Mouse (Mus musculus): Measurements from ENCODE around the gene Gadd45a.

Gadd45a gene

GRCm38 (mm10) chr6:67036837-67037628 is at the start of gene Gadd45a:
Gene Gadd45a, minus strand, starts transcription at chr6:67037457.
- DNase-seq, result peak; percentile 73

- DNase-seq, result no peak
These were observed 48.7 kb upstream of the Gadd45a start for GRCm38 (mm10) chr6:67085850-67086437.

GRCm38 (mm10) chr6:67084465-67084864 is 47.2 kb upstream of the Gadd45a start:
- no peak for DNase-seq

- DNase-seq, result no peak
These were observed 43.9 kb upstream of the Gadd45a start for GRCm38 (mm10) chr6:67081141-67081540.

- DNase-seq, result no peak
These were observed 40.8 kb upstream of the Gadd45a start for GRCm38 (mm10) chr6:67078076-67078475.

- no peak for DNase-seq
These were observed 40.2 kb upstream of the Gadd45a start for GRCm38 (mm10) chr6:67077477-67077876.

GRCm38 (mm10) chr6:67076348-67076747 is 39.1 kb upstream of the Gadd45a start:
- DNase-seq, result no peak

GRCm38 (mm10) chr6:67074868-67075267 is 37.6 kb upstream of the Gadd45a start:
- DNase-seq, result no peak

GRCm38 (mm10) chr6:67073929-67074328 is 36.7 kb upstream of the Gadd45a start:
- DNase-seq, result no peak

- DNase-seq, result no peak
These were observed 36.2 kb upstream of the Gadd45a start for GRCm38 (mm10) chr6:67073446-67073845.

- no peak for DNase-seq
These were observed 34.4 kb upstream of the Gadd45a start for GRCm38 (mm10) chr6:67071615-67072014.

- DNase-seq, result no peak
These were observed 32.6 kb upstream of the Gadd45a start for GRCm38 (mm10) chr6:67069800-67070315.

GRCm38 (mm10) chr6:67069219-67069762 is 32.0 kb upstream of the Gadd45a start:
- no peak for DNase-seq

- DNase-seq, result no peak
These were observed 22.8 kb upstream of the Gadd45a start for GRCm38 (mm10) chr6:67060057-67060456.

- no peak for DNase-seq
These were observed 20.9 kb upstream of the Gadd45a start for GRCm38 (mm10) chr6:67057991-67058696.

GRCm38 (mm10) chr6:67057574-67057973 is 20.3 kb upstream of the Gadd45a start:
- DNase-seq, result no peak

GRCm38 (mm10) chr6:67056889-67057564 is 19.8 kb upstream of the Gadd45a start:
- DNase-seq, result no peak

GRCm38 (mm10) chr6:67056108-67056888 is 19.0 kb upstream of the Gadd45a start:
- DNase-seq, result no peak

- DNase-seq, result no peak
These were observed 12.8 kb upstream of the Gadd45a start for GRCm38 (mm10) chr6:67050063-67050462.

- no peak for DNase-seq
These were observed 12.4 kb upstream of the Gadd45a start for GRCm38 (mm10) chr6:67049695-67050038.

- no peak for DNase-seq
These were observed 11.8 kb upstream of the Gadd45a start for GRCm38 (mm10) chr6:67048880-67049694.

Measured in right cerebral cortex, postnatal 4 days (tissue).